Mouse (Mus musculus): ENCODE data around the gene Timm13.
A peak's percentile ranks its signal among the peaks of the same experiment; 100 is the strongest.

Timm13 gene

GRCm38 (mm10) chr10:80900318-80901247, at the start of gene Timm13:
Gene Timm13 (minus strand): TSS chr10:80900969.
- peak; percentile 97 for DNase-seq (ENCODE audit: low read depth)

GRCm38 (mm10) chr10:80950314-80950713, 49.5 kb upstream of the Timm13 start:
- DNase-seq (ENCODE audit: low read depth), result no peak

- DNase-seq (ENCODE audit: low read depth), result no peak
Observed at GRCm38 (mm10) chr10:80949081-80949480, 48.3 kb upstream of the Timm13 start.

GRCm38 (mm10) chr10:80948570-80948969, 47.8 kb upstream of the Timm13 start:
- no peak for DNase-seq (ENCODE audit: low read depth)

- DNase-seq (ENCODE audit: low read depth), result no peak
Observed at GRCm38 (mm10) chr10:80947802-80948201, 47.0 kb upstream of the Timm13 start.

- DNase-seq (ENCODE audit: low read depth), result no peak
Observed at GRCm38 (mm10) chr10:80946684-80947437, 46.1 kb upstream of the Timm13 start.

- no peak for DNase-seq (ENCODE audit: low read depth)
Observed at GRCm38 (mm10) chr10:80944231-80944630, 43.5 kb upstream of the Timm13 start.

GRCm38 (mm10) chr10:80943701-80944100, 42.9 kb upstream of the Timm13 start:
- DNase-seq (ENCODE audit: low read depth), result no peak

- no peak for DNase-seq (ENCODE audit: low read depth)
Observed at GRCm38 (mm10) chr10:80942919-80943318, 42.1 kb upstream of the Timm13 start.

GRCm38 (mm10) chr10:80940988-80941347, 40.2 kb upstream of the Timm13 start:
- no peak for DNase-seq (ENCODE audit: low read depth)

GRCm38 (mm10) chr10:80940320-80940987, 39.7 kb upstream of the Timm13 start:
- DNase-seq (ENCODE audit: low read depth), result no peak

GRCm38 (mm10) chr10:80939671-80940070, 38.9 kb upstream of the Timm13 start:
- peak; percentile 65 for DNase-seq (ENCODE audit: low read depth)

GRCm38 (mm10) chr10:80938831-80939550, 38.2 kb upstream of the Timm13 start:
- no peak for DNase-seq (ENCODE audit: low read depth)

GRCm38 (mm10) chr10:80937646-80938045, 36.9 kb upstream of the Timm13 start:
- DNase-seq (ENCODE audit: low read depth), result no peak

- DNase-seq (ENCODE audit: low read depth), result no peak
Observed at GRCm38 (mm10) chr10:80936810-80937164, 36.0 kb upstream of the Timm13 start.

GRCm38 (mm10) chr10:80936135-80936809, 35.5 kb upstream of the Timm13 start:
- no peak for DNase-seq (ENCODE audit: low read depth)

- no peak for DNase-seq (ENCODE audit: low read depth)
Observed at GRCm38 (mm10) chr10:80935698-80936097, 34.9 kb upstream of the Timm13 start.

GRCm38 (mm10) chr10:80935241-80935640, 34.5 kb upstream of the Timm13 start:
- DNase-seq (ENCODE audit: low read depth), result no peak

GRCm38 (mm10) chr10:80934136-80934985, 33.6 kb upstream of the Timm13 start:
- no peak for DNase-seq (ENCODE audit: low read depth)

GRCm38 (mm10) chr10:80933421-80933979, 32.7 kb upstream of the Timm13 start:
- no peak for DNase-seq (ENCODE audit: low read depth)
